Mouse (Mus musculus): ENCODE data around the gene Sgsm2.
A peak's percentile ranks its signal among the peaks of the same experiment; 100 is the strongest.

Gene Sgsm2

DNA sequence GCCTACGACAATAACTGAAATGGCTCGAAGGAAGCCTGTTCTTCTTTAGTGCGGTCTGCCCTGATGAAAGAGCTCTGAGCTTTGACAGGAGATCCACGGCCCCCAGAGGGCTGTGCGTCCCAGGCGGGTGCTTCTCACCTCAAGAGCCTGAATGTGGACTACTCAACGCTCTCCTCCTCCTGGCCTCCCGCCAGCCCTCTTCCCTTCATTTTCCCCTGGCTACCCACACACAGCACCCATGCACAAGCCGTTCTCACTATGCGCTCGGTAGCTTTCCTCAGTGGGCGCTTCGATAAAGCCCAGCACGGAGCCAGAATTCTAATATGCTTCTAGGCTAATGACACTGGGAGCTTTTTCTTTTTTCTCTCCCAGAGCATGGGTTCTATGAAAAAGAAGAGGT lies 14.9 kb downstream of the Sgsm2 start:
- DNase-seq (ENCODE audit: inconsistent ontology term), result no peak

DNA sequence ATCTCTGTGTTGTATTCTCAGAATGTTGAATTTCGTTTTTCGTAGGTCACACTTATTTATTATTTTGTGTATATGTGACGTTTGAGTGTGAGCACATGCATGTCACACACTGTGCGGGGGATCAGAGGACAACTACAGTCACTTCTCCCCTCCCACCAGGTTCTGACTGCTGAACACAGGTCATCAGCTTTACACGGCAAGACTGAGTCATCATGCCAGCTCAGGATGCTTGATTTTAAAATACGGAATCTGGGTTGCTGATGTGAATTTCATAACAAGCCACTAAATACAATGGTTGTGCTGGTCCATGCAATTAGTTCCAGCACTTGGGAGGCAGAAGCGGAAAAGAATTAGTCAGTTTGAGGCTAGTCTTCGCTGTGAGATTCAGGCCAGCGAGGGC lies 15.9 kb downstream of the Sgsm2 start:
- DNase-seq (ENCODE audit: inconsistent ontology term), result no peak

DNA sequence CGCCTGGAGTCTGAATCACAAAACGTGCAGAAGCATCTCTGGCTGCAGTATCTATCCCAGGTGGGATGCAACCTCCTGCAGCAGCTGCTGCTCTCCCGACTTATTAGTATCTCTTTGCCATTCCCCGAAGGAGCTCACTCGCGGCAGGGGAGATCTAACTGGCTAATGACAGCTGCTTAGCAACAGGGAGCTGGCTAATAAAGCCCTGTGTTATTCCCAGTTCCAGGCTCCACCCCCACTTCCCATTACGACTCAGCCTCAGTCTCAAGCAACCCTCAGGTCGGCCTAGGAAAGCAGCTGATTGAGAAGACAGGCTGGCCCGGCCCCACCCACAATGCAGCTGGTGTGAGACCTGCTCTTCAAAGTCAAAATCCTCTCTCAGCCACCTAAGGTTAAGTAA lies 20.1 kb downstream of the Sgsm2 start:
- peak; percentile 38 for DNase-seq (ENCODE audit: inconsistent ontology term)

DNA sequence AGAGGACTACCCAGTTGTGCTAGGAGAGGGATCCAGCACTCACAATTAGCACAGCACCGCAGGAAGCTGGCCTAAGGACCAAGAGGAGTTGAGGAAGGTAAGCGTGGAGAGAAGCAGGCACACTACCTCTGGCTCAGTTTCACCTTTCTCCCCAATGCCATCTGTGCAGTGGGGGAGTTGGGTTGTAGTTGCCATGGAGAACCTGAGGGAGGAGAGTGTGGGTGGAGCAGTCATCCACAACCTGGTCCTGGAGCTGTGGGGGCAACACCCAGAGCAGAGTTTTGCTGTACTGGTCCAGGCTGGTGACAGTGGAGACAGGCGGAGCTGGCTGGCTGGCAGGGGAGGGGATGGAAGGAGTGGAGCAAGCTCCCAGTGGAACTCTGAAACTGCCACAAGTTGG lies 22.2 kb downstream of the Sgsm2 start:
- no peak for DNase-seq (ENCODE audit: inconsistent ontology term)

DNA sequence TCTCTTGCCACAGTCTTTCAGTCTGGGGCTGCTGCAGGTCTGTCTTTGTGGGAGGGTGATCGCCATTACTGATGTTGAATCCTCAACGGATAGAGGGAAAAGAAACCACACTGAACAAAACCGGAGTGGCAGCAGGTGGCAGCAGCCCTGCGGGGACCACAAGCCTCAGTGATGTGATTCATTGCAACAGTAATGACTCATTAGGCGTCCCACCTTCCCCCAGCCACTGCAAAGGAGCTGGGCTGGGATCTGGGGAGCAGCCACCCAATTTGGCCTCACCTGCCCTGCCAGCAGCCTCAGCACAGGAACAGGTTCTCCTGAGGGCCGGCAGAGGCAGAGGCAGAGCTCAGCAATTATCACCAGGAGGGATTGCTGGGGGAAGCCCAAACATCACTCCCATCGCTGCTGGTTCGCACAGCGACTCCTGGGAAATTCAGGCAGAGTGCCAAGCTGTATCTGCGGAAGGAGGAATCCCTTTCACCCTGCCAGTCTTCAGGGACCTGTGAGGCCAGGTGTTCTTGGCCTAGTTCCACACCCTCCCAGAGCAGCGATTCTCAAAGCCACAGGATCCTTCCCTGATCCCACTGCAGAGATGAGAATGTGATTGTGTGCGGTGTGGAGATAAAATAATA lies 25.8 kb downstream of the Sgsm2 start:
- DNase-seq (ENCODE audit: inconsistent ontology term), result peak; percentile 82

DNA sequence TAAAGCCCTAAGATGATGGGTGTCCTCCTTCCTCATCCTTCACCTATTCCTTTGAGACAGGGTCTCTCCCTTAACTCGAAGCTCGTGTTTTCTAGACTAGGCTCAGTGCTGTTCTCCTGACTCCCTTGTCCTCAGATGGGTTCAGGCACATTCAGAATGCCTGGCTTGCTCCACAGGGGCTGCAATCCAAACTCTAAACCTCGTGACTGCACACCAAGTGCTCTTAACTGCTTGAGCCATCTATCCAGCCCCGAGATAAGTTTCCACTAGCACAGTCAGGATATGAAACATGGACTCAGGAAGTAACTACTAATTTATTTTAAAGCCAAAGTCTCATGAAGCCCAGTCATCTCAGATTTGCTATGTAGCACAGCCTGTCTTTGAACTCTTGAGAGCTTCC lies 26.3 kb downstream of the Sgsm2 start:
- DNase-seq (ENCODE audit: inconsistent ontology term), result peak; percentile 20

DNA sequence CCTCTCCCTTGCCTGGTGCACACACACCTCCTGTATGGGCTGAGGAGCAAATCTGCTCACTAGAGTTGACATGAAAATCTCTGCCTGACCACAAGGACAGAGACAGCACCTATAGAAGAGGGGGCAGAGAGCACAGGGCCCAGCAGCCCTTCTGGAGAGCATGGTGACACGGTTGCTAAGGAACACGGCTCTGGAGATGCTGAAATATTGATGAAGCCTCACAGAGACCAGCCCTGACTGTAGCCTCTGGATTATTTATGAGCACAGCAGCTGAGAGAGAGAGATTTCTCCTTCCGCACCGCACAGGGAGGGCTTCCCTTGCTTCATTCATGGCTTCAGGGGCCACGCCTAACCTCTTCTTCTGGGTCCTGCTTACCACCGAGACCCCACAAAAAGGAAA lies 27.3 kb downstream of the Sgsm2 start:
- no peak for DNase-seq (ENCODE audit: inconsistent ontology term)

DNA sequence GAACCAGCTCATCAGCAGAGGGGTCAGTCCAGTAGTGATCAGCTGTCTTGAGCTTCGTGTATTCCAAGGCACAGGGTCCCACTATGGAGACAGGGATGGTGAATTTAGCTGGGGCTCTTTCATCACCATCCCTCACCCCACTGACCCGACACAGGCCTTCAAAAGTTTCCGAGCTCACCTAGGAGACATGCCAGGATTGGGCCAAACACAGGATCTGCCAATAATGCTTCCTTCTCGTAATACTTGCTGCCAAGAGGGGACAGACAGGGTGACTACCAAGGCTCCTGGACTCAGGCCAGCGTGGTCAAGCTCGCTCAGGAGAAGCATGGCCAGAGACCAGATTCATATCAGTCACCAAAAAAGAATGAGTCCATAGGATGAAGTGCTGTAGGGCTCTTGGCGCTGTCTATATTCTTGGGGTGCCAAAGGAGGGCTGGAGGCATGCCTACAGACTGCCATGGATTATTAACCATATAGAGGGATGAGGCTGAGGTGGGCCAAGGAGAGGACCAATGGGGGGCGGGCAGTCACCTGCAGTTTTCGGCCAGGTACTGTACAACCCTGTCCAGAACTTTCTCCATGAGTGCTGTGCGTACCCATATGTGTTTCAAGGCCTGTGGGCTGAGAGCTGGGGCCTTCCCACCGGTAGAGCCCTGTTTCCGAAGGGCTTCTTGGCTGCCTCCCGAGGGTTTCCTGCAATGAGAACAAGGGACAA lies 28.7 kb downstream of the Sgsm2 start:
- DNase-seq (ENCODE audit: inconsistent ontology term), result no peak

DNA sequence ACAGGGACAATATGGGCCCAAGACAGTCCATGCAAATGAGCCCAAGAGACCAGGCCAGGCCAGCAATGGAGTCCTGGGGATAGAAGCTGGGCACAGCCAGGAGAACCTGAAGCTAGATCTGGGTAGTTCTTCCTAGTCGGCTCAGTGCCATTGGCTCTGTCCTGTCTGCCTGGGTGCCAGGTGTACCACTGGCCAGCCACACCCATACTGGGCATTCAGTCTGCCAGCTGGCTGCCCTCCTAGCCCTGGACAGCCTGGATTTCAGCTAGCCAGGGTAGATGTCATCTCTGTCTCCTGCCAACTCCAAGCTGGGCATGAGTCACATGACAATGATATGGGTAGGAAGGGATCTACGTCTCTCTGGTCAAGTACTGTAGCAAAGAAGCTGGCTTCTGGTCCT lies 29.7 kb downstream of the Sgsm2 start:
- peak; percentile 42 for DNase-seq (ENCODE audit: inconsistent ontology term)

DNA sequence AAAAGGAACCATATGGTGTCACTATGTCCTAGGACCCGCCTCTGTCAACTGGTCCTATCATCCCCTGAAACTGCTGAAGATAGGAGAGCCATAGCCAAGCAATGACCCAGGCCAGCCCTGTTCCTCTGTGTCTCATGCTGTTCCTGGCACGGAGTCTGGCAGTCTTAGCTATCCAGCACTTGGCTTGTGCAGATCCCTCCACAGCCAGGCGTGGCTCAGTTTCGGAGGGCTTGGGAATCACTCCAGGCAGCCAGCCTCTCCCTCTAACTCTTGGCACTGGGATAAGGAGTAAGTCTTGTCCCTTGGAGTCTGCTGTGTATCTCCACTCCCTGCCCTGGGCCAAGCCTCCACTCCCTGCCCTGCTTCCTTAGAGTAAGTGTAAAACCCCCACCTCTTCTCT lies 30.2 kb downstream of the Sgsm2 start:
- peak; percentile 44 for DNase-seq (ENCODE audit: inconsistent ontology term)

DNA sequence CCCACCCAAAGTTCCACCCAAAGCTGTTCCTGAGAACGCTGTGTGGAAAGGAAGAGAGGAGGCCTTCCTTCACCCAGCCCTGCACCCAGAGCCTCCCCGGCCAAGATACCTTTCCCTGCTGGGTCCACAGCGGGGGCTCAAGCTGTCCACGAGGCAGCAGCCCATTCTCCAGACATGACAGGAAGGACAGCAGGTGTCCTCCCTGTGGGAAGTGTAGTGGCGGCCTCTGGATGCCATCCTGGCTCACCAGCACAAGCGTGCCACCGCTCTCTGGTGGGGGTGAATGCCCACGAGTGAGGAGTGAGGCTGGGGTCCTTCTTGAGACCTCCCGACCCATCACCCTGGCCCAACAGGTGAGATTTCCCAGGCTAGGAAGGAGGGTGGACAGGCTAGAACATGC lies 31.6 kb downstream of the Sgsm2 start:
- no peak for DNase-seq (ENCODE audit: inconsistent ontology term)

DNA sequence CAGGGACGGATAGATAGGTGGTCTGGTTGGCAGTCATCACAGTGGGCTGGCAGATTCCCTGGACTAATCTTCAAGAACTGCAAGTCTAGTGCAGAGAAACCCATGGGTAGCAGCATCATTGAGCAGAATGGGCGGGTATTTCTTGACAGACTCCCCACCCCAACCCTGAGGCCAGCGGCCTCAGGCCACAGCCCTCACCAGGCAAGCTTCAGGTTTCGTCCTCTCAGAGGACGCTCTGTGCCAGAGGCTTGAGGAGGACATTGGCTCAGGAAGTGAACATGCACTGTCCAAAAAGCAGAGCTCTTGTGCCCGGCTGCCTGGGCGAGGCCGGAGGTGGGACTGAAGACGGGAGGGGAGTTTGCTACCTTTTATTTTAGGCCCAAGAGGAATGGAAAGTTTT lies 32.4 kb downstream of the Sgsm2 start:
- no peak for DNase-seq (ENCODE audit: inconsistent ontology term)

DNA sequence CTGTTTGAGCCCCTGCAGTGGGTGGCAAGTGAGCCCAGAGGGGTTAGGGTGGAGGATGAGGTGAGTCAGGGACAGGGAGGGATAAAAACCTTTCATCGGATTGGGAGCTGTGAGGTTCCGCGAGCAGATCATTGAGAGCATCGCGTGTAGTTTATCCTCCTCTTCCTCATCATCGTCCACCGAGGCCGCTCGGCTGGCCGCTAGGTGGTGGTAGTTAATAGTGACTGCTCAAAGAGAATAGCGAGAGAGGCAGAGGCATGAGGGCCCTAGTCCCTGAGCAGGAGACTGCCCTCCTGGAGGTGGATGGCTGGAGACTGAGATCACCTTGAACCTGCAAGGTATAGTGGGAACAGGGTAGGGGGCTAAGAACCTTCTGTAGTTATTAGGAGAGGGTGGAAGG lies 33.4 kb downstream of the Sgsm2 start:
- DNase-seq (ENCODE audit: inconsistent ontology term), result no peak

DNA sequence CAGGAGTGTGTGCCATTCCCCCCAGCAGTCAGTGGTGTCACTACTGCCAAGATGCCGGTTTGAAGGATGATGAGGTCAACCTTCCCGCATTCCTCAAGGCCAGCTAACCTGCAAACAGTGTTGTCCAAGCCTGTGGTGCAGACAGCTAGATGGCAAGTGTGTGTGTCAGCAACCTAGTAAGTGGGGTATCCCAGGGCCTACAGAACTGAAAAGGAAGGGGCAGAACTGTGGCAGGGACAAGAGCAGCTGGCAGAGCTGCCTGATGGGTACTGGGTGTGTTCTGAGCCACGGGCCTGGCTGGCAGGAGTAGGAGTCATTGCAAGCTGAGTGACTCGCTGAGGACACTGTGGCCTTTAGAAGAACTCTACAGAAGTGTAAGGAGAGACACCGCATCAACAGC lies 34.7 kb downstream of the Sgsm2 start:
- no peak for DNase-seq (ENCODE audit: inconsistent ontology term)

DNA sequence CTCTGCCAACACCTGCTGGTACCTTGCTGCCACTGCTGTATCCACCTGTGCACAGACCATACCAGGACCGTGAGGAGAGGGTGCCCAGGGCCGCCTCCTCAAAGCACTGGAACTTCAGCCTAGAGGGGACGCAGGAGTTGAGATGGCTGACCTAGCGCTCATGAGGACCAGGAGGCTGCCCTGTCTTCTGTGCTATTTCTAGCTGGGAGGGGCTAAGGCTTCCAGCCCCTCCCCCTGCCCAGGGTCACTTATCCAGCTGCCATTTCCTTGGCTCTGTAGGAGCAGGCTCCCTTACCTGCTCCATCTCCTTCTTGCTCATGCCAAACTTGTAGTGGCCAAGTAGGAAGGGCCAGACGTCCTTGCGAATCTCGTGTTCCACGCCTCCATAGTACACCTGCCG lies 39.1 kb downstream of the Sgsm2 start:
- DNase-seq (ENCODE audit: inconsistent ontology term), result no peak

DNA sequence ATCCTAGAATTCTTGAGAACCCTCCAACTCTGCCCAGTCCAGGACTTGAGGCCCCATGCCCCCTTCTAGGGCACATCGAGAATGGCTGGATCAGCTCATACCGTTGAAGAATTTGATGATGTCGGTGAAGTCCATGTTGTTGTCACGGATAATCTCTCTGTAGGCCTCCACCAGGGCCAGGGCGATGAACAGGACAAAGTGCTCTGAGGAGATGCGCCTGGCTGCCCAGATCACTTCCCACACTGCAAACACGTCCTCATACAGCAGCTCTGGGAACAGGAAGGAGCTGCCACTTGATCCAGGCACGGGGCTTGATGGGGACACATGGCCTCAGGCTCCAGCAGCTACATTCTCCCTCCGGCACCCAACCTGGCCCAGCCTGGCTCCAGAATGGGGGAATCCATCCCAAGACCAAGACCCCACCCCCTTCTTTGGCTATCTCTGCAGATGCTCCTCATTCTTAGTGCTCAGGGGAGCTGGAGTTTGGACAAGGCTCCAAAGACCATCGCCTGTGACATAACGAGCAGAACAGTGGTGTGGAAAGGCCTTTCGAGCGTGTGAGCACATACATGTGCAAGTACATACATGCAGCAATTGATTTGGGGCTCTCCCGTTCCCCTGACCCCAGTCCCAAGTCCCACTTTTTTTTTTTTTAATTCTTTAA lies 45.7 kb downstream of the Sgsm2 start:
- DNase-seq (ENCODE audit: inconsistent ontology term), result no peak

DNA sequence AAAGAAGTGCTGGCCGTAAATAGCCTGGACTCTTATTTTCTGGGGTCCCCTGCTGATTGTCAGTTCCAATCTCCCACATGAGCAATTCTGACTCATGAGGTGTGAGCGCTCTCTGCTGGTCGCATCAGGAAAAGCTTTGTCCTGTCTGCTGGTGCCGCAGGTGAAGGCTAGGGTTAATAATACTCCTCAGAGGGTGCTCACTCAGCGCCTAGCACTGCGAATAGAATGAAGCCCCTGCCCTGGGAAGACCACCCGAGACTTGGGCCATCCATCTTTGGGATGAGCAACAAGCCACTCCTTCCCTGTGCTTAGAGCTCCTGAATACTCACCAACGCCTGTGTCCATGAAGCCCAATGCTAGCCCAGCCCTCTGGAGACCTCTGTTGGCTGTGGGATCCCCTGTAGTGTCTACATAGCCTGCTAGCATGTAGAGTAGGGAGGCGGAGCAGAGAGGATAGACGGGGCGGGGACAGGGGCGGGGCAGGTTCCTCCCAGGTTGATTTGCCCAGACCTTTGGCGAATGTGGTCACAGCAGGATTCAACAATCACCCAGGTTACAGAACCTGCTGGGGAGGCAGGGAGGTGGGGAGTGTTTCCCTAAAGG lies 48.8 kb downstream of the Sgsm2 start:
- peak; percentile 83 for DNase-seq (ENCODE audit: inconsistent ontology term)

DNA sequence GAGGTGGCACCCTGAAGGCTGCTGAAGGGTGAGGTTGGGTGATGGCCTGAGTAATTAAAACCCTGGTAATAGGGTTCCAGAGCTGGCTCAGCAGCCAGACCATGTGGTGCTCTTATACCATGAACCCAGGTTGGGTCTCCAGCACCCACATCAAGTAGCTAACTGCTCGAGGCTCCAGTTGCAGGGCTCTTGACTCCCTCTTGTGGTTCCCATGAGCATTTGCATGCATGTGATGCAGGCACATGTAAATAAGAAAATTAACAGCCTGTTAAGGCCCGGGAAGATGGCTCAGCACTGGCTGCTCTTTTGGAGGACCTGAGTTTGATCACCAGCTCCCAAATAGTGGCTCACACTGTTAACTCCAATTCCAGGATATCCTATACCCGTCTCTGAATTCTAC lies 51.1 kb downstream of the Sgsm2 start:
- no peak for DNase-seq (ENCODE audit: inconsistent ontology term)

DNA sequence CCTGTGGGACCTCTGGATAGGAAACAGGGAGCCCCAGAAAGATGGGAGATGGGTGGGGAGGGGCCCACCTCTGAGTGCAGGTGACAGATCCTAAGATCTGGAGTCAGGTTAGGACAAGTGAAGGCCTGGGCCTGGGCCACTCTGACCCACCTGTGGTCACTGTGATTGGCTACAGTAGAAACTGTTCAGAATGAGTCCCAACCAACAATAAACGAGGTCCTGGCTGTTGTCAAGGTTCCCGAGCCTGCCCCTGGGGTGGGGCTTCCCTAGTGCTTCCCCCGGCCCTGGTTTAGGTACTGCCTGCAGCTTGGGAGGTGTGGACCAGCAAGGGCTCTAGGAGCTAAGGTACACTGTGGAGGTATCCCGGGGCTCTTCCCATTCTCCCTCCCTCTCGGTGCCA lies 53.1 kb downstream of the Sgsm2 start:
- DNase-seq (ENCODE audit: inconsistent ontology term), result no peak

DNA sequence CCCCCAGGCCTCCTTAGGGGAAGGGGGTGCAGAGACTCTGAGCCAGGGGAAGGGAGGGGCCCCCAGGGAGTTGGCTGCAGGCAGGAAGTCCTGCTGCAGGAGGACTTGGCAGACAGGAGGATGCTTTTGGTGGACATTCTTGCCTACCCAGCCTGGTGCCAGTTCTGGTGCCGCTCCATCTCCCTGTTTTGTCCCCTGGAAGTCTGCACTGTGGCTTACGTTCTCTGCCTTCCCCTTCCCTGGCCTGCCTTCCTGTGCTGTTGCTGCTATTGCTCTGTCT lies 53.5 kb downstream of the Sgsm2 start:
- peak; percentile 76 for DNase-seq (ENCODE audit: inconsistent ontology term)

DNA sequence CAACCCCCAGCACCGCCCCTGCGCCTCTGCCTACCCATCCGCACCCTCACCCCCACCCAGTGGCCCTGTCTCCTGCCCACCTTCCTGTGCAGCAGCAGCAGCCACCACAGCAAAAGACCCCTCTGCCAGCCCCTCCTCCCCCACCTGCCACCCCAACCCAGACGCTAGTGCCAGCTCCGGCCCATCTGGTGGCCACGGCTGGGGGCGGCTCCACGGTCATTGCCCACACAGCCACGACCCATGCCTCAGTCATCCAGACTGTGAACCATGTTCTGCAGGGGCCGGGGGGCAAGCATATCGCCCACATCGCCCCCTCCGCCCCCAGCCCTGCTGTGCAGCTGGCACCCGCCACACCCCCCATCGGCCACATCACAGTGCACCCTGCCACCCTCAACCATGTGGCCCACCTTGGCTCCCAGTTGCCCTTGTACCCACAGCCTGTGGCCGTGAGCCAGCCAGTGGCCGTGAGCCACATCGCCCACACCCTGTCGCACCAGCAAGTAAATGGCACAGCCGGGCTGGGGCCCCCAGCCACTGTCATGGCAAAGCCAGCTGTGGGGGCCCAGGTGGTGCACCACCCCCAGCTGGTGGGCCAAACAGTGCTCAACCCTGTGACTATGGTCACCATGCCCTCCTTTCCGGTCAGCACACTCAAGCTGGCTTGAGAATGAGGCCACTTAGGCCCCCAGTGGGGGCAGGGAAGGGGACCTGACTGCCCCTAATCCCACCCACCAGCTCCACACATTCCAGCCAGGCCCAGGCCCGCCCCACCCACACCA lies 54.0 kb downstream of the Sgsm2 start:
- no peak for DNase-seq (ENCODE audit: inconsistent ontology term)

DNA sequence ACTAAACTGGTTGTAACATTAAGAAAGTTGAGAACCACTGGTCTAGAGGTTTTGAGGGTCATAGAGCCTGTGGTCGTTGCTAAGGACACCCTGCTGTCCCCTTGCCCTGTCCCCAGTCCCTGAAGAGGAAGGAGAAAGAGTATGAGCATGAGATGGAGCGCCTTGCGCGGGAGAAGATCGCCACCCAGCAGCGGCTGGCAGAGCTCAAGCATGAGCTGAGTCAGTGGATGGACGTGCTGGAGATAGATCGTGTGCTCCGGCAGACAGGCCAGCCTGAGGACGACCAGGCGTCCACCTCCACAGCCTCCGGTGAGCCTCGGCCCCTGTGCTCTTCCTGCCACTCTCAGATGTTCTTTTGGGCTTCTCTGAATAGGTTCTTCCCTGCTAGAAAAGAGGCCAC lies 54.8 kb downstream of the Sgsm2 start:
- no peak for DNase-seq (ENCODE audit: inconsistent ontology term)

Data from Muller cell, postnatal 12 days (primary cell).